Mouse (Mus musculus) midbrain, embryonic 13.5 days (tissue): Measurements from ENCODE around the gene Cyp2j9. TPM values are rescaled to one million over a fixed set of nuclear protein-coding genes. Genes with fewer than 3 reads are reported as not detected.
"Not testable (repeated sequence)": the region's sequence is repeated elsewhere in the genome, so short reads cannot be mapped to it uniquely, and the experiment has no call there.

Source experiments
- ATAC-seq: fragments of 200-750 bp; cut with Nextera tagmentation; 2 replicates; pipeline ENCODE4 v1.8.0; 2017; ENCODE audit warnings: mild to moderate bottlenecking, moderate TSS enrichment, moderate library complexity
- H3K27ac ChIP-seq: fragments of 300-500 bp; sonication (generic); 2 replicates; pipeline ENCODE4 v1.5.1; 2015; ENCODE audit warnings: inconsistent platforms, mild to moderate bottlenecking, moderate library complexity
- H3K27me3 ChIP-seq: fragments of 300-500 bp; sonication (generic); 2 replicates; pipeline ENCODE4 v1.6.1; 2015; ENCODE audit warnings: mild to moderate bottlenecking, inconsistent platforms
- H3K36me3 ChIP-seq: fragments of 300-500 bp; sonication (generic); 2 replicates; pipeline ENCODE4 v1.6.1; 2015; ENCODE audit warnings: mild to moderate bottlenecking, inconsistent platforms
- H3K4me1 ChIP-seq: fragments of 300-500 bp; sonication (generic); replicated peaks from 2 replicates; pipeline ENCODE4 v1.6.1; 2015; ENCODE audit warnings: inconsistent platforms
- H3K4me2 ChIP-seq: fragments of 300-500 bp; sonication (generic); replicated peaks from 2 replicates; pipeline ENCODE4 v1.6.1; 2015; ENCODE audit warnings: moderate library complexity, mild to moderate bottlenecking, inconsistent platforms
- H3K4me3 ChIP-seq: fragments of 300-500 bp; sonication (generic); replicated peaks from 2 replicates; pipeline ENCODE4 v1.5.1; 2015; ENCODE audit warnings: mild to moderate bottlenecking, inconsistent platforms
- H3K9ac ChIP-seq: fragments of 300-500 bp; sonication (generic); replicated peaks from 2 replicates; pipeline ENCODE4 v1.6.1; 2015; ENCODE audit warnings: mild to moderate bottlenecking, inconsistent platforms
- H3K9me3 ChIP-seq: fragments of 300-500 bp; sonication (generic); 2 replicates; pipeline ENCODE4 v1.6.1; 2016; ENCODE audit warnings: mild to moderate bottlenecking, inconsistent platforms
- WGBS: fragments of 180-500 bp; shearing (Covaris S2); methylation state at CpG from one replicate; pipeline ENCODE4 v1.1.7; 2015; 5-methylcytosine and 5-hydroxymethylcytosine counted together
- polyA plus RNA-seq: library from polyadenylated mRNA; unstranded; fragments of >200 nt; fragmentation: Nextera tagmentation; extraction: Ambion mirVana; gene quantifications from 2 replicates; pipeline ENCODE4 v1.2.1, GENCODE M21; 2015

Cyp2j9 gene
- 1.6 and 2.4 TPM in 2 replicates for polyA plus RNA-seq

GRCm38 (mm10) chr4:96590911-96591790 is at the start of gene Cyp2j9:
Gene Cyp2j9, minus strand, starts transcription at chr4:96591578.
- Histone ChIP-seq H3K4me3 (peak within 1 kb of the TSS; percentile 36), H3K9ac (peak within 1 kb of the TSS; percentile 52), H3K27ac (0 out of 2 replicates have a peak within 1 kb of the TSS, but pooled peaks have one; percentile 15), H3K9me3 (no peaks in the 10 kb centered on the region), H3K4me2 (peak within 1 kb of the TSS; percentile 58), H3K27me3 (no peaks in the 10 kb centered on the region), H3K36me3 (no peaks in the 10 kb centered on the region), H3K4me1 (peaks cover 9% of the 10 kb centered on the region)
- ATAC-seq, result peak; percentile 94
- 7% methylated on average over 18 of the region's 18 CpGs for WGBS

- Histone ChIP-seq H3K4me3 (no peak overlapping the region), H3K4me2 (no peak overlapping the region), H3K9me3 (no peaks in the 10 kb centered on the region), H3K27me3 (no peaks in the 10 kb centered on the region), H3K36me3 (no peaks in the 10 kb centered on the region), H3K9ac (no peak overlapping the region), H3K4me1 (no peaks in the 10 kb centered on the region), H3K27ac (no peak overlapping the region)
- no peak for ATAC-seq
- WGBS, result 87% methylated on average over 1 of the region's 1 CpGs
Observed at GRCm38 (mm10) chr4:96635455-96635854, 44.1 kb upstream of the Cyp2j9 start.

- ATAC-seq, result no peak
- no peak overlapping the region for H3K4me2 ChIP-seq
- H3K4me3 ChIP-seq, result no peak overlapping the region
- 88% methylated on average over 1 of the region's 1 CpGs for WGBS
- no peak overlapping the region for H3K9ac ChIP-seq
- H3K27me3 ChIP-seq, result no peaks in the 10 kb centered on the region
- no peaks in the 10 kb centered on the region for H3K36me3 ChIP-seq
- H3K27ac ChIP-seq, result no peak overlapping the region
- no peaks in the 10 kb centered on the region for H3K9me3 ChIP-seq
- H3K4me1 ChIP-seq, result no peaks in the 10 kb centered on the region
Observed at GRCm38 (mm10) chr4:96622474-96622873, 31.1 kb upstream of the Cyp2j9 start.

GRCm38 (mm10) chr4:96591791-96592150 is 393 bp upstream of the Cyp2j9 start:
- peaks cover 9% of the 10 kb centered on the region for H3K4me1 ChIP-seq
- H3K27ac ChIP-seq, result no peak overlapping the region
- H3K9me3 ChIP-seq, result no peaks in the 10 kb centered on the region
- H3K36me3 ChIP-seq, result no peaks in the 10 kb centered on the region
- ATAC-seq, result peak; percentile 85
- peak overlapping the region; percentile 58 for H3K4me2 ChIP-seq
- H3K4me3 ChIP-seq, result peak overlapping the region; percentile 36
- H3K27me3 ChIP-seq, result no peaks in the 10 kb centered on the region
- no peak overlapping the region for H3K9ac ChIP-seq
- WGBS, result 24% methylated on average over 4 of the region's 4 CpGs

- Histone ChIP-seq H3K4me1 (peaks cover 4% of the 10 kb centered on the region; the same call in 1 of the 2 replicates), H3K27ac (no peak overlapping the region), H3K4me3 (no peak overlapping the region), H3K4me2 (no peak overlapping the region), H3K36me3 (no peaks in the 10 kb centered on the region), H3K27me3 (no peaks in the 10 kb centered on the region), H3K9me3 (no peaks in the 10 kb centered on the region), H3K9ac (no peak overlapping the region)
- ATAC-seq, result no peak
- 58% methylated on average over 1 of the region's 1 CpGs for whole genome bisulfite sequencing
Observed at GRCm38 (mm10) chr4:96581425-96582088, 9.8 kb downstream of the Cyp2j9 start.

GRCm38 (mm10) chr4:96580351-96580750 is 11.0 kb downstream of the Cyp2j9 start:
- H3K9ac ChIP-seq, ATAC-seq, H3K9me3 ChIP-seq, H3K36me3 ChIP-seq, H3K27me3 ChIP-seq, H3K4me3 ChIP-seq, H3K27ac ChIP-seq, H3K4me1 ChIP-seq, H3K4me2 ChIP-seq: not testable (repeated sequence)
- 57% methylated on average over 6 of the region's 6 CpGs for WGBS

GRCm38 (mm10) chr4:96569442-96569841 is 21.9 kb downstream of the Cyp2j9 start:
- no peaks in the 10 kb centered on the region for H3K27me3 ChIP-seq

GRCm38 (mm10) chr4:96567988-96568387 is 23.4 kb downstream of the Cyp2j9 start:
- Histone ChIP-seq H3K27ac (no peak overlapping the region), H3K4me2 (no peak overlapping the region), H3K4me3 (no peak overlapping the region), H3K9ac (no peak overlapping the region), H3K27me3 (no peaks in the 10 kb centered on the region), H3K9me3 (no peaks in the 10 kb centered on the region), H3K36me3 (no peaks in the 10 kb centered on the region), H3K4me1 (no peaks in the 10 kb centered on the region)
- WGBS, result 79% methylated on average over 1 of the region's 1 CpGs
- ATAC-seq, result no peak

More at GRCm38 (mm10) chr4:96569442-96569841, 21.9 kb downstream of the Cyp2j9 start:
- H3K4me2 ChIP-seq, result no peak overlapping the region
- H3K27ac ChIP-seq, result no peak overlapping the region
- WGBS, result 68% methylated on average over 3 of the region's 3 CpGs
- no peak for ATAC-seq
- no peak overlapping the region for H3K4me3 ChIP-seq
- H3K9me3 ChIP-seq, result no peaks in the 10 kb centered on the region
- no peaks in the 10 kb centered on the region for H3K4me1 ChIP-seq
- no peak overlapping the region for H3K9ac ChIP-seq
- no peaks in the 10 kb centered on the region for H3K36me3 ChIP-seq

GRCm38 (mm10) chr4:96565808-96566207 is 25.6 kb downstream of the Cyp2j9 start:
- no peak overlapping the region for H3K27ac ChIP-seq
- no peaks in the 10 kb centered on the region for H3K9me3 ChIP-seq
- ATAC-seq, result no peak
- no peaks in the 10 kb centered on the region for H3K36me3 ChIP-seq
- H3K4me3 ChIP-seq, result no peak overlapping the region
- H3K4me2 ChIP-seq, result no peak overlapping the region
- no peak overlapping the region for H3K9ac ChIP-seq
- H3K4me1 ChIP-seq, result no peaks in the 10 kb centered on the region
- H3K27me3 ChIP-seq, result no peaks in the 10 kb centered on the region

GRCm38 (mm10) chr4:96560464-96560863 is 30.9 kb downstream of the Cyp2j9 start:
- Histone ChIP-seq H3K27ac (no peak overlapping the region), H3K36me3 (no peaks in the 10 kb centered on the region), H3K4me1 (no peaks in the 10 kb centered on the region), H3K9me3 (no peaks in the 10 kb centered on the region), H3K4me2 (no peak overlapping the region), H3K4me3 (no peak overlapping the region), H3K27me3 (no peaks in the 10 kb centered on the region), H3K9ac (no peak overlapping the region)
- ATAC-seq, result no peak
- 89% methylated on average over 1 of the region's 1 CpGs for WGBS

GRCm38 (mm10) chr4:96559781-96560180 is 31.6 kb downstream of the Cyp2j9 start:
- Histone ChIP-seq H3K27me3 (no peaks in the 10 kb centered on the region), H3K36me3 (no peaks in the 10 kb centered on the region), H3K4me2 (no peak overlapping the region), H3K9me3 (no peaks in the 10 kb centered on the region), H3K9ac (no peak overlapping the region), H3K27ac (no peak overlapping the region), H3K4me1 (no peaks in the 10 kb centered on the region), H3K4me3 (no peak overlapping the region)
- 74% methylated on average over 1 of the region's 1 CpGs for WGBS
- ATAC-seq, result no peak

- H3K4me3 ChIP-seq, result peak within 1 kb of the TSS; percentile 55
- H3K36me3 ChIP-seq, result no peaks in the 10 kb centered on the region
- H3K27me3 ChIP-seq, result no peaks in the 10 kb centered on the region
- peak; percentile 94 for ATAC-seq
- H3K9ac ChIP-seq, result peak within 1 kb of the TSS; percentile 78
- H3K4me2 ChIP-seq, result peak within 1 kb of the TSS; percentile 69
- H3K4me1 ChIP-seq, result peaks cover 9% of the 10 kb centered on the region; the same call in 1 of the 2 replicates
- WGBS, result 3% methylated on average over 16 of the region's 16 CpGs
- no peaks in the 10 kb centered on the region for H3K9me3 ChIP-seq
- H3K27ac ChIP-seq, result no peak within 1 kb of the TSS
Observed at GRCm38 (mm10) chr4:96553133-96553819, 38.1 kb downstream of the Cyp2j9 start, which contains the start of gene Cyp2j6. Gene Cyp2j6, minus strand, starts transcription at chr4:96553661.
